Comparison of ENCODE assay signal across 8 mouse cellular contexts in genomic region chr5:102074086-102074485, GRCm38 (mm10). TPM values are rescaled to one million over a fixed set of nuclear protein-coding genes. Genes with fewer than 3 reads are reported as not detected.
DNase-seq lines count a peak whose midpoint lies in the region; ATAC-seq and TF ChIP-seq lines count a peak whose summit lies in the region.
"Had no signal": no experiment of that assay in that cellular context is flagged by ENCODE, and none has a peak within 500 bp of the region (broad histone marks: within the 10 kb centered on the region; RNA-seq: fewer than 3 reads in every experiment).

No protein-coding gene starts in this region.

- no peak overlapping the region for H3K27ac ChIP-seq in kidney, postnatal 0 days
- H3K27ac ChIP-seq in kidney, embryonic 14.5 days (ENCODE audit: low read depth, low read length) = no peak overlapping the region
- H3K27ac ChIP-seq in ES-Bruce4 (ENCODE audit: insufficient read depth, low read length) = no peak overlapping the region
- no peak overlapping the region for H3K27ac ChIP-seq in embryonic facial prominence, embryonic 14.5 days (replicated peaks; ENCODE audit: low read depth, low read length)
- H3K27ac ChIP-seq: macrophage had no signal

- no peak for ATAC-seq in kidney, postnatal 0 days (replicated peaks; ENCODE audit: low FRiP score, low read depth)
- no peak for ATAC-seq in kidney, embryonic 14.5 days (ENCODE audit: low FRiP score, low TSS enrichment)
- no peak for ATAC-seq in embryonic facial prominence, embryonic 14.5 days (ENCODE audit: low read depth)

- 0% methylated on average over 1 of the region's 1 CpGs for WGBS in kidney, postnatal 0 days
- WGBS in kidney, embryonic 14.5 days = 0% methylated on average over 1 of the region's 1 CpGs
- WGBS in embryonic facial prominence, embryonic 14.5 days = 0% methylated on average over 1 of the region's 1 CpGs

- no peaks in the 10 kb centered on the region for H3K9me3 ChIP-seq in kidney, postnatal 0 days (replicated peaks; ENCODE audit: low read length)
- H3K9me3 ChIP-seq in kidney, embryonic 14.5 days (ENCODE audit: control insufficient read depth, low read length) = no peaks in the 10 kb centered on the region
- H3K9me3 ChIP-seq in ES-Bruce4 (replicated peaks; ENCODE audit: control insufficient read depth, insufficient read depth, low read length, poor library complexity, severe bottlenecking) = no peaks in the 10 kb centered on the region
- no peaks in the 10 kb centered on the region for H3K9me3 ChIP-seq in embryonic facial prominence, embryonic 14.5 days (ENCODE audit: control insufficient read depth, low read length)

- no peaks in the 10 kb centered on the region for H3K27me3 ChIP-seq in kidney, postnatal 0 days (ENCODE audit: insufficient read depth, low read length)
- no peaks in the 10 kb centered on the region for H3K27me3 ChIP-seq in kidney, embryonic 14.5 days (ENCODE audit: control insufficient read depth, insufficient read depth, low read length)
- H3K27me3 ChIP-seq in ES-Bruce4 (ENCODE audit: control insufficient read depth, insufficient read depth, low read length, poor library complexity, severe bottlenecking) = no peaks in the 10 kb centered on the region
- H3K27me3 ChIP-seq in embryonic facial prominence, embryonic 14.5 days (replicated peaks; ENCODE audit: control insufficient read depth, insufficient read depth, low read length) = no peaks in the 10 kb centered on the region

- peak; percentile 72 for TF ChIP-seq CTCF in kidney, postnatal 0 days (IDR thresholded peaks at IDR 0.05; ENCODE audit: low read depth)
- TF ChIP-seq CTCF in ES-Bruce4 (IDR thresholded peaks at IDR 0.05; ENCODE audit: low read depth, low read length) = peak; percentile 21

- H3K4me3 ChIP-seq in kidney, postnatal 0 days (replicated peaks; ENCODE audit: low read depth, low read length) = no peak overlapping the region
- H3K4me3 ChIP-seq in kidney, embryonic 14.5 days (ENCODE audit: low read length) = no peak overlapping the region
- H3K4me3 ChIP-seq in ES-Bruce4 (ENCODE audit: low read depth, low read length) = no peak overlapping the region
- H3K4me3 ChIP-seq in embryonic facial prominence, embryonic 14.5 days (ENCODE audit: low read depth, low read length) = no peak overlapping the region

- peaks cover 3% of the 10 kb centered on the region; the same call in 1 of the 2 replicates for H3K4me1 ChIP-seq in kidney, postnatal 0 days (replicated peaks; ENCODE audit: insufficient read depth, low read length)
- no peaks in the 10 kb centered on the region for H3K4me1 ChIP-seq in kidney, embryonic 14.5 days (ENCODE audit: control insufficient read depth, insufficient read depth, low read length)
- peaks cover 3% of the 10 kb centered on the region for H3K4me1 ChIP-seq in ES-Bruce4 (ENCODE audit: control insufficient read depth, insufficient read depth, low read length)
- H3K4me1 ChIP-seq in embryonic facial prominence, embryonic 14.5 days (ENCODE audit: control insufficient read depth, insufficient read depth, low read length) = peaks cover 8% of the 10 kb centered on the region; the same call in 1 of the 2 replicates

- H3K36me3 ChIP-seq in kidney, postnatal 0 days (ENCODE audit: insufficient read depth, low read length) = no peaks in the 10 kb centered on the region
- H3K36me3 ChIP-seq in kidney, embryonic 14.5 days (ENCODE audit: control insufficient read depth, insufficient read depth, low read length) = no peaks in the 10 kb centered on the region
- no peaks in the 10 kb centered on the region for H3K36me3 ChIP-seq in ES-Bruce4 (ENCODE audit: control insufficient read depth, insufficient read depth, low read length, poor library complexity, severe bottlenecking)
- H3K36me3 ChIP-seq in embryonic facial prominence, embryonic 14.5 days (ENCODE audit: control insufficient read depth, insufficient read depth, low read length) = no peaks in the 10 kb centered on the region

- no peak overlapping the region for H3K4me2 ChIP-seq in kidney, postnatal 0 days (ENCODE audit: low read length)
- no peak overlapping the region for H3K4me2 ChIP-seq in kidney, embryonic 14.5 days (replicated peaks; ENCODE audit: low read depth, low read length)
- H3K4me2 ChIP-seq in embryonic facial prominence, embryonic 14.5 days (ENCODE audit: low read depth, low read length) = no peak overlapping the region

- H3K9ac ChIP-seq in kidney, postnatal 0 days (ENCODE audit: low read depth, low read length) = no peak overlapping the region
- no peak overlapping the region for H3K9ac ChIP-seq in kidney, embryonic 14.5 days (ENCODE audit: low read depth, low read length)
- no peak overlapping the region for H3K9ac ChIP-seq in ES-Bruce4 (ENCODE audit: low read depth, poor library complexity, severe bottlenecking)
- H3K9ac ChIP-seq in embryonic facial prominence, embryonic 14.5 days (ENCODE audit: low read depth, low read length) = no peak overlapping the region

- TF ChIP-seq POLR2A in ES-Bruce4 (IDR thresholded peaks at IDR 0.05; ENCODE audit: insufficient read depth, low read length) = no peak

- peak; percentile 88 for DNase-seq in kidney, postnatal 0 days (ENCODE audit: low spot score)
- DNase-seq in adrenal gland, postnatal 14 days = peak; percentile 76
- DNase-seq in embryonic facial prominence, embryonic 14.5 days (ENCODE audit: low spot score) = peak; percentile 91
- DNase-seq in layer of hippocampus, postnatal 25 days (ENCODE audit: extremely low spot score in 1 of 2, low spot score in 1 of 2) = peak; percentile 32 to 80
- peak; percentile 93 for DNase-seq in retina, embryonic 14.5 days (ENCODE audit: low spot score)

- no peak for TF ChIP-seq EP300 in ES-Bruce4 (IDR thresholded peaks at IDR 0.05; ENCODE audit: insufficient read depth, low read depth, low read length)

RNA-seq across cellular contexts. Expression of gene Wdfy3, which starts 4.4 kb away (rescaled TPM):
- 15.1 and 16.3 TPM in 2 replicates for polyA plus RNA-seq in kidney, postnatal 0 days (2015; fragmentation: Nextera tagmentation; extraction: Ambion mirVana)
- 20.2 and 27.7 TPM in 2 replicates for polyA plus RNA-seq in kidney, embryonic 14.5 days (2014; fragmentation: Nextera tagmentation; extraction: Ambion mirVana)
- 20.2 TPM in 2 replicates for polyA plus RNA-seq in ES-Bruce4 (2011; ENCODE audit: insufficient read depth, insufficient read length, low read depth, missing spikeins)
- 46.0 and 46.5 TPM in 2 replicates for total RNA-seq in adrenal gland, postnatal 14 days (2021)
- polyA plus RNA-seq in embryonic facial prominence, embryonic 14.5 days (2014; fragmentation: Nextera tagmentation; extraction: Ambion mirVana) = 19.5 and 20.0 TPM in 2 replicates
- 100 to 1,000 TPM; 109 to 127 TPM for total RNA-seq in layer of hippocampus, postnatal 25 days (2021)
